Mouse (Mus musculus): ENCODE measurements around the gene Hivep2.

Hivep2 gene

DNA sequence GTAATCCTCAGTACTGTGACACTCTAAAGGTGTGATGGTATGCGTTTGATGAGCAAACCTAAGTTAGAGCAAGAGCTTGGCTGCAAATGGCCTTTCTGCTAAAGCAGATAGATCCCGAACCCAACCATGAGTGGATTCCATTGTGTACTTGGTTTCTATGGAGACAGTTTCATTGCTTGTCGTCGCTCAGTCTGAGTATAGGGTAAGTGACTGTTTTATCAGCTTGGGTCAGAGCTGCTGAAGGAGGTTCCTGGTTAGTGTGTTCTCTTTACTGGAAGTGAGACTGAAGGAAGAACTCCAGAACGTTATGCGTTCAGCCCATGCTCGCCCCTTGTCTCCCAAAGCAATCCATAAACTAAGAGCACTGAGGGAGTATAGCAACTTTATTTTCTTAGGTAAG lies 54.4 kb downstream of the Hivep2 start:
- no peak for DNase-seq (ENCODE audit: low read depth)

DNA sequence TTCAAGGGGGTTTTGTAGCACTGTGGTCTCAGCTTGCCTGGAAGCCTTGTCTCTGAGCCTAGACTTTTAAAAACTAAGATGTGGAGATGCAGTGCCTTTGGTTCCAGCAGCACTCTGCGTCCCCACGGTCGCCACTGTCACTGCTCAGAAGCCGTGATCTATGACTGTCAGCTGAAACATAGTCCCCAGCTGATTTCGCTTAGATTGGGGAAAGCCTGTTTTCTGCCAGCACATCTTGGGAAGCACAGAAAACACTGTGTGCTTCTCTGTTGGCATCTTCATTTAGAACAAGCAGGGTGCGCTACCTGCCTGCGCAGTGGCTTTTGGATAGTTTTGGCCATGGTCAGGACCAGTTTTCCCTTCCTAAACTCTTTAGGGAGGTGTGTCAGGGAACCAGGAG lies 59.1 kb downstream of the Hivep2 start:
- DNase-seq (ENCODE audit: low read depth), result no peak

DNA sequence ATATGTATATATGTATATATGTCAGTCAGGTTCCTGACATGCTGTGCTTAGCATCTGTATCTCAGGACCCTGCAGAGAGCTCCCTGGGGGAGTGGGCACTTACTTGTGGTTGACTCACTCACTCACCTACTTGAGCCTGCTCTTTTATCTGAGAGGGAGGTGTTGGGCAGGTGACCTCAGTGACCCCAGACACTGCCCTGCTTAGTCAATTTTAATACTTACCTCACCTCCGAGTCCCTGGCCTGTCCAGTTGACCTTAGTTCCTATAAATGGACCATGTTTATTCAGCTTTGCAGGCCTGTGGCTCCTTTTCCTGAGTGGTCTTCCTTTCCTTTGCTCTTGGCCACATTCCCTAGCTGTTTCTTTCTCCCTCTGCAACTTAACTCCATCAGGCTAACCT lies 61.9 kb downstream of the Hivep2 start:
- DNase-seq (ENCODE audit: low read depth), result no peak

DNA sequence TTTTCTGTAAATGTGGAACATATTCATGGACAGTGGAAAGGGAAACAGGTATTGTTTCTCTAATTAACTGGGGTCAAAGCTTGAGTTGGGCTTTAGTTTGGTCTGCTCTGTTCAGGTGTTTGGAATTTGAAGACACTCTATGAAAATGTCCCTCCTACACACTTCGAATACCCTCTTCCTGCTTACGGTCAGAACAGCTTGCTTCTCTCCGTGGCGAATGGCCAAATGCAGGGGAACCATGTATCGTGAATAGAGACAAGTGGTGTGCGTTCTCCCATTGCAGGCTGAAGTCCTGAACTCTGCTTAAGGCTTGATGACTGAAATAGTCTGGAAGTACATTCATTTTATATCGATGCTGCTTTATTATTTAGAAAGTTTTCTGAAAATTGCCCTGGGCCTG lies 63.1 kb downstream of the Hivep2 start:
- DNase-seq (ENCODE audit: low read depth), result no peak

DNA sequence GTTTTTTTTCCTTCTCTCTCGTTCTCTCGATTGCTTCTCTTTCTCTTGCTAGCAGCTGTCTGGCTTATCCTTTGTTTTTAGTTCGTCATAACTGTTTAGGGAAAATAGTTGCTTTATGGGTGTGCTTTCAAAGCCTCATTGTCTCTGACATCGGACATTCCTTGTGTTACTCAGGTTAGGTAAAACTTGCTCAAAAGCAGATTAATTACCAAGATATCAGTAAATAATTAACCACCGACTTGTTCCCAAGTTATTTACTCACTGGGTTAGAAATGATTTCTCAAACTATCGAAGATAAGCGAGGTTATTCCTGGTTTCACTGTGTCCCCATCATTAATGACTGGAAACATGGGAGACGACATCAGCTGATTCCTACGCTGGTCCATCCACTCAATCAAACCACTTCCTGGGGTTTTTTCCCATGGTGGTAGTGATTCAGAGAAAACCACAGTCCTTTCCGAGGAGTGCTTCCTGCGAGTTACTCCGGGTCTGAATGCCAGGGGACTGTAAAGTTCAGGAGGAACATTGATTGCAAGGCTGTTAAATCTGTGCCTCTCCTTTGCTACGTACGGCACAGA lies 64.7 kb downstream of the Hivep2 start:
- no peak for DNase-seq (ENCODE audit: low read depth)

DNA sequence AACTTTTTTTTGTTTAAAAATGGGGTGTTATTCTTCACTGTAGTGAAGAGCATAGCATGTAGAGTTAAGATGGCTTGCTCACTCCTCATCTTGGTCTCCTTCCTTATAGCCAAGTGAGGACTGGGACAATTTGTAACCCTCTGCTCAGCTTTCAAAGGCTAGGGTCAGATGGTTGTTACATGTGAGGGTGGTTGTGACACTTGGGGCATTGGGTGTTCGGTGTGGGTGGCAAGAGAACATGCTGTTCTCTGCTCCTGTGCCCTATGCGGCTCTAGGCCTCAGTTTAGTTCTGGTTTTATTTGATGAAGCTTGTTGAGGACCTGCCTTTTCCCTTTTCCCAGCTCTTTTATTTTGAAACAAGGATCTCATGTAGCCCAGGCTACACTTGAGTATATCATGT lies 66.7 kb downstream of the Hivep2 start:
- no peak for DNase-seq (ENCODE audit: low read depth)

DNA sequence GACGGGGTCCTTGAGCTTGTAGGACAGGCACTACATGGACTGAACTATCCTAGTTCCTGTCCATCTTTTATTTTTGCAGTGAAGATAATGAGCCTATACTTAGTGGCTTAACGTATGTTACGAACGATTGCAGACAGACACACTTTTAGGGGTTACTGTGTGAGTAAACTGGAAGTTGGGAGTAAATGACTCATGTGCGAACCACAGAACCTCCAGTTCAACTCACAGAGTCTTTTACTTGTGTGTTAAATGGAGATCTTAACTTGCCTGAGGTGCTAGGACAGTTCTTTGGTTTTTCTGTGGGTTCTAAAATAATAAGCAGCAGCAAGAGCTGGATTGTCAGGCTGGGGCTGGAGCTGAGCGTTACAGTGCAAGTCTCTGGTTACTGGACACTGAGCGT lies 68.2 kb downstream of the Hivep2 start:
- no peak for DNase-seq (ENCODE audit: low read depth)

DNA sequence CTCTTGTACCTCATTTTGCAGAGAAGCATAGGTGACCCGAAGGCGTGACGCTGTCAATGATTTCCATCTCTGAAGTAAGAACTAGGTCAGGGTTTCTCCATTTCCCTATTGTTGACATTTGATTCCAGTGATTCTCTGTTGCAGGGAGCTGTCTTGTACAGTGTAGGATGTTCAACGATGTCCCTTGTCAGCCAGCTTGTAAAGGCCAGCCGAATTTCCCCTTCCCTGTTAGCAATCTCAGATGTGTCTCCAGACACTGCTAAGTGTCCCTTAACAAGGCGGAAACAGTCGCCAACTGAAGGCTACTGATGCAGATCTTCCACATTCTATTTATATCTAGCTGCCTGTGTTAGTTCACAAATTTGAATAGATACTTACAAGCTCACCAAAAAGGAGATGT lies 68.9 kb downstream of the Hivep2 start:
- DNase-seq (ENCODE audit: low read depth), result no peak

DNA sequence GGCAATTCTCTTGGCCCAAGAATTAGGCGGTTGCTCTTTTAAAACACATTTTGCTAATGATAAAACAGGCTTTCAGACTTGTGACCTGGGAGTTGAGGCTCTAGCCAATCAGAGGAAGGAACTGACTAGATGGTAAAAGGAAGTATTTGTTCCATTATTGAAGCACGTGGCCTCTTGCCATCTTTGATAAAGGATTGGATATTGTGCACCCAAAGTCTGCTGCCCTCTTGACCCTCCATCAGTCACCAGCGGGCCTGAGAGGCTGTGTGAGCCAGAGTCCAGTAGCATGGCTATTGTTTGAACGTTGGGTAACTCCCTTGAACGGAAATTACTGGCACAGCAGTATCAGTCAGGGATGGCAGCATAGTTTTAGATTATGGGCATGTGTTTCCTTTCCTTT lies 69.7 kb downstream of the Hivep2 start:
- DNase-seq (ENCODE audit: low read depth), result no peak

DNA sequence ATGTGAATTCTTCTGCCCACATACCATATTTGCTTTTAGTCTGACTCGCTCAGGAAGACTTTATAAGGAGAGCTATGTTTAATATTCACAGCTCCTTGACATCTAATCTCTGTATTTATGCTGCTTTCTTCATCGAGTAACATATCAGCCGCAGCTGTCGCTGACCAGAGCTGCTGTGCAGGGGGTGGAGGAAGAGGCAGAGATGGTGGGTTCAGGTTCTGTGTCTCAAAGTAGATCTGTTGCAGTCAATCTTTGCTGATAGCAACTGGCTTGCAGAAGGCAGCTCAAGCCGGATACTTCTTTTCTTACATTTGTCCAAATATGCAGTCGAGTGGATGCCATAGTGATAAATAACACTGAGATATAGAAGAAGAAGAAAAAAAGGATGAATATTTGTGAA lies 70.6 kb downstream of the Hivep2 start:
- DNase-seq (ENCODE audit: low read depth), result no peak

DNA sequence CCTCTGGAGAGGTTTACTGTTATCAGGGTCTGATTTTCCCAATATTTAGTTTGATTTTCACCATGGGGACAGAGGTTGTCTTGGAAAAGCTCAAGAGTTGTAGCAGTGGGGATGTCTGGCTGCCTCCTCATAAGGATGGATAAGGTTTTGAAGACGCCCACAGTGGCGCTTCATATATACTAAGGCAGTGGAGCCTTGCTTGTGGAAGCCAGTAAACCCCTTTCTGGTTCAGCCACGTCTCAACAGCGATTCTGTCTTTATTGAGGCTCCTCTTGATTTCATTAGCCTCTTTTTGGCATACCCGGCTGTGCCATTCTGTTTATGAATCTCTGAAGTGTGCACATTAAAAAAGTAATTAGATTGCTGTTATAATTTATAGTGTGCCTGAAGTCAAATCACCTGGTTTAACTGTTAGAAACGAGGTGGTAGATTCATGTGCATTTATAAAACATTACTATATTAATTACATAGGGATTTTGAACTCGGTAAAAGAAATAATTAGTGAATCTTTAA lies 72.2 kb downstream of the Hivep2 start:
- DNase-seq (ENCODE audit: low read depth), result no peak

DNA sequence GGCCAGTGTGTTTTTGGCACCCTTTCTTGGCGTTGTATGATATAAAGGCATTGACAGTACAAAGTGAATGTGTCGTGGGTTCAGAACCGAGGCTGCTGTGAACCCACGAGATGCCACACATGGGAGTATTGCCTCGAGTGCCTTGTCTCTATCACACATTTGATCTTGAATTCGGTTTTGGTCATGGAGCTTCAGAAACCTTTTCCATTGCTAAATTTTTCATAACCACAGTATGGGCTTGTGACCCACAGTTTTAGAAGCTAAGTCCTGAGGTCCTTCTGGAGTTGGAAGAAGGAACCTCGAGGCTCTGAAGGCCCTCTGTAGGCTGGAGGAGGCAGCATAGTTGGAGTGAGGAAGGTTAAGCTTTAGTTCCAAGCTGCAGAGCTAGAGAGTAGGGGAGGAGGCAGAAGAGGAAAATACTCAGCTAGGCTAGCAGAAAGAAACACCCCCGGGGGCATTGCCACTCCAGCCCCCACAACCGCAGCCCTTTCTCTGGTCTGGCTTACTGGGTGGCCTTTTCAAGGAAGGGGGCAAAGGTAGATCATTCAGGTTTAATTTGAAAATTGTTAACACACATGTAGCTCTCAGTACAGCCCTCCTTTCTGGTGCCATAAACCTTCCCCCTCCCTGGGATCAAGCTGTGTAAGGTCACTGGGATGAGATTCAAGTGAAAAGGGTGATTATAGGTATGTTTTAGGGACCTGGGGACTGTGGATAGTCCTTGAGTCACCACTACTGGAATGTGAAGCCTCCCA lies 75.0 kb downstream of the Hivep2 start:
- DNase-seq (ENCODE audit: low read depth), result no peak

DNA sequence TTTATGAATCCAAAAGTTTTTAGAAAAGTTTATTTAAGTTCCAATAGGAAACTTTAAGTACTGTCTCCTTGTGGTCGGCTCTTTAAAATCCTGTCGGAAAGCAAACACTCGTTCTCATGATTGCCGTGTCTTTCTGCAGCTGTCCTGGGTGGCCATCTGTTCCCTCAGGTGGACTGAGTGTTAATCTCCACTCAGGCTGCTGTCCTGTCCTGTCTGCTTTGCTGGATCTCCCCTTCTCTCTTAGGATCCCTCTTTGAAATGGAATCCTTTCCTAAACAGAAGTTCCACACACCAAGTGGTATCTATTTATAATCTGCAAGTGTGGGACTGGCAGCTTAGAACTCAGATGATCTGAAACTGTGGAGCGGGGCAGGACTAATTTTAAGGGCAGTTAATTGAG lies 75.7 kb downstream of the Hivep2 start:
- no peak for DNase-seq (ENCODE audit: low read depth)

DNA sequence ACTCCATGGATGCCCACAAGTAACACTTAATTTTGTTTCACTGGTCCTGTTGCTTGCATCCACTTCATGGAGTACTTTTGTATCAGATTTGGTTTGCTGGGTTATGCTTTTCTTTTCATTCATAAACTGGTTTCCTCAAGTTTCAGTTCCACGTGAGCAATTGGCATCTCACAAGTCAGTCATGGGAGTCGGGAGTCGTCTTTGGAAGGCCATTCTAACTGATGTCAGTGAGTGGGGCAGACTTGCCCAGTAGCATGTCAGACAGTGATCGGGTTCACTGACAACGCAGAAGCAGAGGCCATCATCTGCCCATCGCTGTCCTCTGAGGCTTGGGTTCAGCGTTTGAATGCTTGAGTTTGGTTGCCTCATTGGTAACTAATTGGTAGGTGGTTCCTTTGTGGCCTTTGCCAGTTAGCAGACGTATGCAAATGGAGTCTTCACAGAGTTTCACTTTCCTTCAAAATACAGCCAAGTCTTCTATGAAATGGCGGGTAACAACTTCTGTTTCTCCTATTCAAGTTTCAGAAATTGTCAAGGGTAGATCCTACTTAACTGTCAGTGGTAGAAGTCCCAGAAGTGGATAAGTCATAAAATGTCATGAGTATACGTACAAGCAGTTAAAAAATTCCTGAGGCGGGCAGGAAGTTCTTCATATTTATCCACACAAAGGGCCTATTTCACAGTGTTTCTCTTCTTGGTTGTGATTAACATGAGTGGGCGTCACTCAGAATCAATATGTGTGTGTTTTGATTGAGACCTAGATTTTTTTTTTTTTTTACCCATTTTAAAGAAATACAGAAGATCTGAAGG lies 76.9 kb downstream of the Hivep2 start:
- DNase-seq (ENCODE audit: low read depth), result no peak

DNA sequence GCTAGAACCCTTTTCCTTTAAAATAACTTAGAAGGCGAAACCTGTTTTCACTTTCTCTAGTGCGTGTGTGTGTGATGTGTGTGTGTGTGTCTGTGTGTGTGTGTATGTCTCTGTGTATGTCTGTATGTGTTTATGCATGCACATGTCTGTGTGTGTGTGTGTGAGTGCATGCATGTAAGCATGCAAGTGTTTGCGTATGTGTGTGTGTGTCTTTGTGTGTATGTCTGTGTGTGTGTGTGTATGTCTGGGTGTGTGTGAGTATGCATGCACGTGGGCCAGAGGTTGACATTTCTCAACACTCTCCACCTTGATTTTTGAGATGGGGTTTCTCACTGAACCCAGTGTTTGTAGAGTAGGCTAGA lies 77.5 kb downstream of the Hivep2 start:
- DNase-seq (ENCODE audit: low read depth), result no peak

DNA sequence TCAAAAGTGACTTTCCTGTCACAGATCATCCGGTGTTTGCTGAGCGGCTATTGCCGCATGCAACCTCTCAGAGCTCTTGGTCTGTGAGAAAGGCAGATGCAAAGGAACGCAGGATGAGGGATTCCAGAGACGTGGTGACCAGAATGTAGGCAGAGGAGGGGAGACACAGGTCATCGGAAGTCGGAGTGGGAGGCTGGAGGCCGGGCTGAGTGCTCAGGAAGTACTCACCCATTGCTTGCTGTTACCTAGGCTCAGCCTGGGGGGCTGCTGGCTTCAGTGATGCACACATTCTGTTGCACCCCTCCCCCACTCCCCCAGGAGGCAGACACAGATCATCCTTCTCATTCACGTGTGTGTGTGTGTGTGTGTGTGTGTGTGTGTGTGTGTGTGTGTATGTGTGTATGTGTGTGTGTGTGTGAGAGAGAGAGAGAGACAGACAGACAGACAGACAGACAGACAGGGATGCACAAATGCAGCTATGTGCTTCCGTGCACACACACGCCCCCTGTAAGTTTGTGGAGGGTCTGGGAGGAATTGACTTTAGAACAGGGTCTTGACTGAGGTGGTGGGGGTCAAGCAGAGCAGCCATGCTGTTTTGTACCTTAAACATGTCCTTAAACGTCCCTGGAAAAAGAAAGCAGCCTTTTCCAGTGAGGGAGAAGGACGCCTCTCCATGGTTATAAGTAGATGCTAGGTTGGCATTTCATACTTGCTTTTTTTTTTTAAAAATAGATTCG lies 78.3 kb downstream of the Hivep2 start:
- DNase-seq (ENCODE audit: low read depth), result no peak

DNA sequence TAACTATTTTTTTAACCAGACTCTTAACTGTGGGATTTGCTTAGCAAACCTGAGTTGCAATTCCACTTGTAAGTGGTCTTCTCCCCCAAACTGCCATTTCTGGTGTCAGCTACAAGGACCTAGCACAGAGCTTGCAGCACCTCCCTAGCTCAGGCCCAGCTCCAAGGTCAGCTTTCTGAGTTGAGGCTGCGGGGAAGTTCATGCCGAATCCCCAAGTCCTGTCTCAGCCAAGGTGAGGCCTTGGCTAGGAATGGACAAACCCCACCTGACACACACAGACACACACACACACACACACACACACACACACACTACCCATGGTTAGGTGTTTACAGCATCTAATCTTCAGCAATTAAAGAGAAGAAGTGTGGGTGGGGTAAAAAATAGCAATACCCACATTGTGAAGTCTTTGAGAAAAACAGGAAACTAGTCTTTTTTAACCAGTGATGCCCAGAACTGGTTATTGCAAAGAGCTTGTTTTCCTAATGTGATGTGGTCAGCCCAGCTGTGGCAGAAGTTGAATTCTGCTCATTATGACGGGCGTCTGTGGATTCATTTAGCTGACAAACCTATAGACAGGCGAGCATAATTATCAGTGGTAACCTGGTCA lies 79.0 kb downstream of the Hivep2 start:
- no peak for DNase-seq (ENCODE audit: low read depth)

DNA sequence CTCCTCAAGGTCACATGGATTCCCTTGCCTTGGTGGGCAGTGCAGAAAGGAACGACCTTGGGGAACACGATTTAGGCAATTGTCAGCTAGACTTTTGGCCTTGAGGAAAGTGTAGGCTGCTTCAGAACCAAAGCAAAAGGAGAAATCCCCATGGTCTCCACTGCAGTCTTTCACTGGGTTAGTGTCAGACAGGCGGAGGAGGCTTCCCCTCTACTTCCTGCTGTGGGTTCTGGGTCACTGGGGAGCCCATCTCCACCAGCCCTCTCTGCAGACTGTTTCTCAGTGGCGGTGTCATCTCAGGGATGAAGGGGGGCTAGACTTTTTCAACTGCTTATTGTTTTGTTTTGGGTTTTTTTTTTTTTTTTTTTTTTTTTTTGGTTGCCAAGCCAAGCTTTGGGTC lies 79.9 kb downstream of the Hivep2 start:
- no peak for DNase-seq (ENCODE audit: low read depth)

DNA sequence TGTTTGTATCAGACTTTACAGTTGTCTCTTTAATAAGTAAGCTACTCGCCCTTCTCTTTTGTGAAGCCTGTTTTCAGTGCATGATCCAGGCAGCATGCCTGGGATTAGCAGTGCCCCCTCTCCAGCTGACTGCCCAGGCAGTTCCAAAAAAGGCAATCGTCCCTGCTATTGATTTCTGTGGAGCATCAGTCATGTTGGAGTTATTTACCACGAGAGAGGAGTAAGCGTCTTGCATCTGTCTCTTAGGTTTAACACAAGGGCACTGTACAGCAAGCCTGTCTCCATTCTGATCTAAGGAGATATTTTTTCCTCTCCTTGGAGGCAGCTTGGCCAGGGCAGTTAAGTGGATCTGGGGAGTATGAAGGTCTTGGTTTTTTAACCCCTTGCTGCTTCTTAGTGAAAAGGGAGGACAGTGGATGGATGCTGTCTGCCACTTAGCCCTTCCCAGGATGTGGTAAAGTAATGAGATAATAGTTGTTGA lies 80.3 kb downstream of the Hivep2 start:
- no peak for DNase-seq (ENCODE audit: low read depth)

DNA sequence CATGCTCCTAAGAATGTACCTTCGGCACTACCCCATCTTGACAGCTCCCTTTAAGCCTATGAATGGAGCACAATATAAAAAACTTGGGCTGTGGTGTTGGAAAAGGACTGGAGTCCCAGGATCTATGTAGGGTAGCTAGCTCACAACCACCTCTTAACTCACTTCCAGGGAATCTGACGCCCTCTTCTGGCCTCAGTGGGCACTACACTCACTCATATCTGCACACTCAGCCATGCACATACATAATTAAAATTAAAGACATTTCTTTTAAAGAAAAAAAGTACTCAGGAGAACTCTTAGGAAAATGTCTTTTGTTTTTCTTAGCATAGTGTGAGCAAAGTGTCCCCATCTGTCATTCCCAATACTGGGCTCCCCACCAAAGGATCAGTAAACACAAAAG lies 81.1 kb downstream of the Hivep2 start:
- no peak for DNase-seq (ENCODE audit: low read depth)

DNA sequence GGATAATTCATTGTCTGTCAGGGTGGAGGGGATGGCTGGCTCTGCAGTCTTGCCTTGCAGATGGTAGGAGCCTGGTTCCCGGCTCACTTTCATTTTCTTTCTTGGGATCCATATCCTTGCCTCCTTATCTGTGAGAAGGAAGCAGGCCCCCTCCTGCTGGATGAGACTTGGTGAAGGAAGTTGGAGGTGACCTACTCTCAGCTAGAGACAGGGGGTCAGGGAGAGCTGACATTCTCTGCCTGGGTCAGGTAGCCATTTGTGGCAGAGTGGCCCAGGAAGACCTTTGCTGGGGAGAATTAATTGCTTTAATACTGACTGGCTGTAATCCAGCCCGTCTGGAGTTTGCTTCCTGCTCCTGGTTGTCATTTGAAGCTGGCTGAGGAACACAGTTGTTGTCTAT lies 81.8 kb downstream of the Hivep2 start:
- DNase-seq (ENCODE audit: low read depth), result no peak

DNA sequence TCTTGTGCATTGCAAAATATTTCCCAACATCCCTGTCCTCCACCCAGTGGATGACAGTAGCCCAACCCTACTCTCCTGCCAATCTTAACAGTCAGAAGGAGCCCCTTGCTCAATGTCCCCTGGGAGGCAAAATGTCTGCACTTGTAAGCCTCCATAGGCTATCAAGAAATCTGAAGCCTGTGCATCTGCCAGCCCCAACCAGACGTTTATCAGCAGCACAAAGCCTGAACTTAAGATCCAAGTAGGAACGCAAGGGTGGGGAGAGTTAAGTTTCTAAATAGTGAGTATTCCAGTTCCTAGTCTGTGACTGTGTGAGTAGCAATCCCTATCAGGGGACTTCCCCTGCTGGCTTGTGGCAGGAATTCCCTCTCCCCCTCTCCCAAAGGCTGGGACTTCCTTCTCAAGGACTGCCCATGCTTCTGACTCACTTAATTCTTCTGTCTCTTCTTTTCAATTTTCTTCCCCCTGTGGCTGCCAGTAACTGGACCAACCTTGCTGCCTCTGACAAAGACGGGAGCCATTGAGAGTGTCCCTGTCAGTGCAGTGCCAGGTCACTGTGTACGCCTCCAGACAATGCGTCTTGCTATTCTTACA lies 82.5 kb downstream of the Hivep2 start:
- peak; percentile 46 for DNase-seq (ENCODE audit: low read depth)

Measured in fibroblast of lung, adult 2 months (primary cell).